Mouse (Mus musculus): ENCODE measurements around the gene Mphosph8. TPM values are rescaled to one million over a fixed set of nuclear protein-coding genes. Genes with fewer than 3 reads are reported as not detected.

The Mphosph8 gene
- total and polyA plus RNA-seq, 3 experiments, result 24.4 to 47.9 (median 26.0) TPM

GRCm38 (mm10) chr14:56628336-56628735 is 39.7 kb upstream of the Mphosph8 start:
- DNase-seq (ENCODE audit: extremely low read depth), result no peak
- Histone ChIP-seq H3K27ac (ENCODE audit: insufficient read depth, low read depth) (no peak overlapping the region), H3K27me3 (replicated peaks) (no peaks in the 10 kb centered on the region), H3K4me2 (ENCODE audit: insufficient read depth, low read depth, poor library complexity, severe bottlenecking) (no peak overlapping the region), H3K79me2 (replicated peaks; ENCODE audit: control insufficient read depth, extremely low read depth, insufficient read depth, poor library complexity, severe bottlenecking) (no peaks in the 10 kb centered on the region), H3K4me1 (ENCODE audit: control insufficient read depth in 1 of 2, insufficient read depth in 2 of 2) (no peaks in the 10 kb centered on the region), H3K9ac (ENCODE audit: insufficient read depth, low read depth) (no peak overlapping the region), H3K9me3 (replicated peaks; ENCODE audit: low read length) (no peaks in the 10 kb centered on the region), H3K4me3 (replicated peaks in 1 of 3; ENCODE audit: low read depth in 2 of 3, low read length in 2 of 3, poor library complexity in 1 of 3) (no peak overlapping the region), H3K36me3 (replicated peaks in 1 of 2; ENCODE audit: control insufficient read depth in 1 of 2, insufficient read depth in 1 of 2, low read length in 1 of 2) (peaks cover 55 to 86% of the 10 kb centered on the region in 2 experiments)
- no peak for TF ChIP-seq CHD2 (IDR thresholded peaks at IDR 0.05; ENCODE audit: low read length)
- no peak for TF ChIP-seq PAX5 (IDR thresholded peaks at IDR 0.05; ENCODE audit: low read length)
- TF ChIP-seq RAD21 (IDR thresholded peaks at IDR 0.05; ENCODE audit: low read depth, low read length), result no peak
- TF ChIP-seq USF2 (conservative IDR thresholded peaks at IDR 0.05; ENCODE audit: low read depth, low read length), result no peak
- no peak for TF ChIP-seq MEF2A (IDR thresholded peaks at IDR 0.05; ENCODE audit: borderline replicate concordance, low read depth, low read length)
- TF ChIP-seq NELFE (IDR thresholded peaks at IDR 0.05; ENCODE audit: low read depth, low read length), result no peak
- no peak for TF ChIP-seq MXI1 (IDR thresholded peaks at IDR 0.05; ENCODE audit: low read depth, low read length)
- no peak for TF ChIP-seq POLR2A (IDR thresholded peaks at IDR 0.05; ENCODE audit: low read depth, low read length)
- in situ Hi-C loops (cut with MboI; ENCODE audit: low pct_ligation_motif_present, low pct_unique_long_range_greater_than_20kb, low sequenced_read_pairs) (no loop called here), dilution Hi-C loops (cut with MboI; ENCODE audit: extremely low pct_ligation_motif_present, extremely low pct_unique_long_range_greater_than_20kb, low sequenced_read_pairs) (no loop called here)

GRCm38 (mm10) chr14:56631109-56631508 is 36.9 kb upstream of the Mphosph8 start:
- in situ Hi-C loops (cut with MboI; ENCODE audit: low pct_ligation_motif_present, low pct_unique_long_range_greater_than_20kb, low sequenced_read_pairs) (loop anchor here (10.0 kb wide), 1 partner anchor 46 kb away; no protein-coding TSS in a partner anchor), dilution Hi-C loops (cut with MboI; ENCODE audit: extremely low pct_ligation_motif_present, extremely low pct_unique_long_range_greater_than_20kb, low sequenced_read_pairs) (no loop called here)
- Histone ChIP-seq H3K9me3 (replicated peaks; ENCODE audit: low read length) (no peaks in the 10 kb centered on the region), H3K4me2 (ENCODE audit: insufficient read depth, low read depth, poor library complexity, severe bottlenecking) (no peak overlapping the region), H3K9ac (ENCODE audit: insufficient read depth, low read depth) (no peak overlapping the region), H3K27me3 (replicated peaks) (no peaks in the 10 kb centered on the region), H3K4me3 (replicated peaks in 1 of 3; ENCODE audit: low read depth in 2 of 3, low read length in 2 of 3, poor library complexity in 1 of 3) (no peak overlapping the region), H3K36me3 (replicated peaks in 1 of 2; ENCODE audit: control insufficient read depth in 1 of 2, insufficient read depth in 1 of 2, low read length in 1 of 2) (peaks cover 58 to 84% of the 10 kb centered on the region in 2 experiments), H3K27ac (ENCODE audit: insufficient read depth, low read depth) (no peak overlapping the region), H3K79me2 (replicated peaks; ENCODE audit: control insufficient read depth, extremely low read depth, insufficient read depth, poor library complexity, severe bottlenecking) (no peaks in the 10 kb centered on the region), H3K4me1 (ENCODE audit: control insufficient read depth in 1 of 2, insufficient read depth in 2 of 2) (no peaks in the 10 kb centered on the region)
- no peak for TF ChIP-seq GABPA (IDR thresholded peaks at IDR 0.05; ENCODE audit: insufficient replicate concordance, low read depth, low read length)
- TF ChIP-seq MYC (IDR thresholded peaks at IDR 0.05; ENCODE audit: low read depth, low read length), result no peak
- DNase-seq (ENCODE audit: extremely low read depth), result no peak

DNA sequence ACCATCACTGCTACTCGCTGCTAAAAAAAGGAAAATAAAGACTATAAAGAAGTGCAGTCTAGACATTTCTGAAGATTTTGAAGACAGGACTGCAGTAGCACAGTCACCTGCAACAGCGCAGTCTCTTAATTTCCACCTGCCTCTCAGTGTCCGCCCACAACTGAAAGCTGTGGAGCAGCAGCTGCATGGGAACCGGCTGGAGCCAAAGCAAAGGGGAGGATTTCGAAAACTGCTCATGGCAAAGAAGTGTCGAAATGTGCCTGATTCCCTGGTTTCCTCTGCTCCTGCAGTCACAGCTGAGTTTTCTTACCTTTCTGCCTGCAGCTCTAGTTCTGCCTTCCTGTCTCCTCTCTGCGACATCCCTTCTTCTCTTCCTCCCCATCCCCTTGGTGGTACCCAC is 20.8 kb upstream of the Mphosph8 start:
- dilution Hi-C loops (cut with MboI; ENCODE audit: extremely low pct_ligation_motif_present, extremely low pct_unique_long_range_greater_than_20kb, low sequenced_read_pairs) (no loop called here), in situ Hi-C loops (cut with MboI; ENCODE audit: low pct_ligation_motif_present, low pct_unique_long_range_greater_than_20kb, low sequenced_read_pairs) (no loop called here)
- Histone ChIP-seq H3K4me1 (ENCODE audit: control insufficient read depth in 1 of 2, insufficient read depth in 2 of 2) (no peaks in the 10 kb centered on the region), H3K9ac (ENCODE audit: insufficient read depth, low read depth) (no peak overlapping the region), H3K4me2 (ENCODE audit: insufficient read depth, low read depth, poor library complexity, severe bottlenecking) (no peak overlapping the region), H3K79me2 (replicated peaks; ENCODE audit: control insufficient read depth, extremely low read depth, insufficient read depth, poor library complexity, severe bottlenecking) (no peaks in the 10 kb centered on the region), H3K4me3 (replicated peaks in 1 of 3; ENCODE audit: low read depth in 2 of 3, low read length in 2 of 3, poor library complexity in 1 of 3) (no peak overlapping the region), H3K9me3 (replicated peaks; ENCODE audit: low read length) (no peaks in the 10 kb centered on the region), H3K27me3 (replicated peaks) (no peaks in the 10 kb centered on the region), H3K27ac (ENCODE audit: insufficient read depth, low read depth) (no peak overlapping the region), H3K36me3 (replicated peaks in 1 of 2; ENCODE audit: control insufficient read depth in 1 of 2, insufficient read depth in 1 of 2, low read length in 1 of 2) (peaks cover 58 to 81% of the 10 kb centered on the region in 2 experiments)
- TF ChIP-seq MEF2A (IDR thresholded peaks at IDR 0.05; ENCODE audit: borderline replicate concordance, low read depth, low read length), result no peak
- no peak for TF ChIP-seq ETS1 (conservative IDR thresholded peaks at IDR 0.05; ENCODE audit: low read depth, low read length)
- no peak for TF ChIP-seq GABPA (IDR thresholded peaks at IDR 0.05; ENCODE audit: insufficient replicate concordance, low read depth, low read length)
- no peak for TF ChIP-seq ELF1 (IDR thresholded peaks at IDR 0.05; ENCODE audit: low read depth, low read length)
- TF ChIP-seq NRF1 (IDR thresholded peaks at IDR 0.05; ENCODE audit: low read depth, low read length), result no peak
- no peak for TF ChIP-seq CTCF (conservative IDR thresholded peaks at IDR 0.05 in 1 of 2, IDR thresholded peaks at IDR 0.05 in 1 of 2; ENCODE audit: low read depth in 2 of 2, low read length in 2 of 2)
- TF ChIP-seq JUND (conservative IDR thresholded peaks at IDR 0.05; ENCODE audit: low read depth, low read length), result no peak
- no peak for TF ChIP-seq PAX5 (IDR thresholded peaks at IDR 0.05; ENCODE audit: low read length)
- TF ChIP-seq USF1 (IDR thresholded peaks at IDR 0.05; ENCODE audit: low read depth, low read length), result no peak
- no peak for TF ChIP-seq MAZ (IDR thresholded peaks at IDR 0.05; ENCODE audit: low read depth, low read length)
- TF ChIP-seq BHLHE40 (IDR thresholded peaks at IDR 0.05; ENCODE audit: low read depth, low read length), result no peak
- no peak for TF ChIP-seq POLR2A (IDR thresholded peaks at IDR 0.05; ENCODE audit: low read depth, low read length)
- TF ChIP-seq MAX (IDR thresholded peaks at IDR 0.05; ENCODE audit: low read length), result no peak
- no peak for TF ChIP-seq E2F4 (IDR thresholded peaks at IDR 0.05; ENCODE audit: insufficient replicate concordance, low read depth, low read length)
- no peak for DNase-seq (ENCODE audit: extremely low read depth)
